Mouse (Mus musculus) kidney, embryonic 16.5 days (tissue): ENCODE results near the gene Srpk2. TPM values are rescaled to one million over a fixed set of nuclear protein-coding genes. Genes with fewer than 3 reads are reported as not detected.

Experiments used
- ATAC-seq: fragments of 200-750 bp; cut with Nextera tagmentation; 2 replicates; pipeline ENCODE4 v1.8.0; 2017; ENCODE audit warnings: moderate TSS enrichment; ENCODE audit not compliant: low FRiP score, low TSS enrichment
- H3K27ac ChIP-seq: fragments of 300-500 bp; sonication (generic); 2 replicates; pipeline ENCODE4 v1.5.1; 2014; ENCODE audit warnings: low read length
- H3K27me3 ChIP-seq: fragments of 300-500 bp; sonication (generic); 2 replicates; pipeline ENCODE4 v1.6.1; 2014; ENCODE audit warnings: low read length, control low read depth, mixed read lengths; ENCODE audit not compliant: insufficient read depth
- H3K36me3 ChIP-seq: fragments of 300-500 bp; sonication (generic); 2 replicates; pipeline ENCODE4 v1.6.1; 2014; ENCODE audit warnings: low read length, control low read depth, mixed read lengths; ENCODE audit not compliant: insufficient read depth
- H3K4me1 ChIP-seq: fragments of 300-500 bp; sonication (generic); 2 replicates; pipeline ENCODE4 v1.6.1; 2014; ENCODE audit warnings: low read length, control low read depth, mixed read lengths; ENCODE audit not compliant: insufficient read depth
- H3K4me2 ChIP-seq: fragments of 300-500 bp; sonication (generic); replicated peaks from 2 replicates; pipeline ENCODE4 v1.6.1; 2014; ENCODE audit warnings: low read depth, low read length
- H3K4me3 ChIP-seq: fragments of 300-500 bp; sonication (generic); 2 replicates; pipeline ENCODE4 v1.5.1; 2014; ENCODE audit warnings: mild to moderate bottlenecking, low read length
- H3K9ac ChIP-seq: fragments of 300-500 bp; sonication (generic); replicated peaks from 2 replicates; pipeline ENCODE4 v1.6.1; 2014; ENCODE audit warnings: low read length
- H3K9me3 ChIP-seq: fragments of 300-500 bp; sonication (generic); 2 replicates; pipeline ENCODE4 v1.6.1; 2016; ENCODE audit warnings: low read length, control low read depth
- WGBS: fragments of 180-500 bp; shearing (Covaris S2); extraction: QIAGEN DNeasy Blood & Tissue Kit; methylation state at CpG from one replicate; pipeline ENCODE4 v1.1.7; 2014; 5-methylcytosine and 5-hydroxymethylcytosine counted together
- polyA plus RNA-seq: library from polyadenylated mRNA; unstranded; fragments of >200 nt; fragmentation: Nextera tagmentation; extraction: Ambion mirVana; gene quantifications from 2 replicates; pipeline ENCODE4 v1.2.1, GENCODE M21; 2015

Srpk2 gene
- polyA plus RNA-seq, 1 experiment from 2014 or later, result 40.4 TPM

- 19% methylated on average over 5 of the region's 5 CpGs for WGBS
- peaks cover 3% of the 10 kb centered on the region; the same call in 1 of the 2 replicates for H3K4me1 ChIP-seq
- peak; percentile 55; the same call in 1 of the 2 replicates for ATAC-seq
These were observed 67.4 kb downstream of the Srpk2 start for GRCm38 (mm10) chr5:23617104-23617415.

GRCm38 (mm10) chr5:23616270-23617103 lies 67.9 kb downstream of the Srpk2 start:
- H3K4me3 ChIP-seq, result peak overlapping the region; percentile 59
- 0 out of 2 replicates have a peak, but pooled peaks cover 3% of the 10 kb centered on the region for H3K36me3 ChIP-seq
- peak overlapping the region; percentile 87 for H3K27ac ChIP-seq
- 5% methylated on average over 11 of the region's 11 CpGs for WGBS
- peak overlapping the region; percentile 59 for H3K4me2 ChIP-seq
- ATAC-seq, result peak; percentile 92; the same call in 1 of the 2 replicates
- no peaks in the 10 kb centered on the region for H3K9me3 ChIP-seq
- H3K9ac ChIP-seq, result peak overlapping the region; percentile 66
- peaks cover 3% of the 10 kb centered on the region; the same call in 1 of the 2 replicates for H3K4me1 ChIP-seq
- H3K27me3 ChIP-seq, result no peaks in the 10 kb centered on the region

More at GRCm38 (mm10) chr5:23617104-23617415, 67.4 kb downstream of the Srpk2 start:
- H3K27me3 ChIP-seq, result no peaks in the 10 kb centered on the region
- H3K4me3 ChIP-seq, result peak overlapping the region; percentile 59
- no peaks in the 10 kb centered on the region for H3K36me3 ChIP-seq
- H3K4me2 ChIP-seq, result peak overlapping the region; percentile 59
- peak overlapping the region; percentile 61 for H3K9ac ChIP-seq
- no peaks in the 10 kb centered on the region for H3K9me3 ChIP-seq
- peak overlapping the region; percentile 82 for H3K27ac ChIP-seq

GRCm38 (mm10) chr5:23615586-23616269 lies 68.7 kb downstream of the Srpk2 start:
- ATAC-seq, result no peak
- 32% methylated on average over 5 of the region's 5 CpGs for WGBS

GRCm38 (mm10) chr5:23612856-23613255 lies 71.6 kb downstream of the Srpk2 start:
- H3K4me2 ChIP-seq, result no peak overlapping the region
- H3K9me3 ChIP-seq, result no peaks in the 10 kb centered on the region
- no peak overlapping the region for H3K4me3 ChIP-seq
- ATAC-seq, result no peak
- no peaks in the 10 kb centered on the region for H3K27me3 ChIP-seq
- H3K27ac ChIP-seq, result no peak overlapping the region
- peaks cover 3% of the 10 kb centered on the region; the same call in 1 of the 2 replicates for H3K4me1 ChIP-seq
- no peak overlapping the region for H3K9ac ChIP-seq
- 0 out of 2 replicates have a peak, but pooled peaks cover 3% of the 10 kb centered on the region for H3K36me3 ChIP-seq
- WGBS, result 80% methylated on average over 3 of the region's 3 CpGs

More at GRCm38 (mm10) chr5:23615586-23616269, 68.7 kb downstream of the Srpk2 start:
- Histone ChIP-seq H3K36me3 (0 out of 2 replicates have a peak, but pooled peaks cover 3% of the 10 kb centered on the region), H3K9me3 (no peaks in the 10 kb centered on the region), H3K4me1 (peaks cover 3% of the 10 kb centered on the region; the same call in 1 of the 2 replicates), H3K27me3 (no peaks in the 10 kb centered on the region), H3K27ac (peak overlapping the region; percentile 87), H3K9ac (peak overlapping the region; percentile 66), H3K4me3 (peak overlapping the region; percentile 59), H3K4me2 (peak overlapping the region; percentile 59)

- no peak overlapping the region for H3K4me3 ChIP-seq
- H3K4me1 ChIP-seq, result peaks cover 16% of the 10 kb centered on the region
- ATAC-seq, result no peak
- H3K36me3 ChIP-seq, result 0 out of 2 replicates have a peak, but pooled peaks cover 3% of the 10 kb centered on the region
- H3K27ac ChIP-seq, result no peak overlapping the region
- H3K9me3 ChIP-seq, result no peaks in the 10 kb centered on the region
- H3K4me2 ChIP-seq, result no peak overlapping the region
- WGBS, result 76% methylated on average over 7 of the region's 7 CpGs
- H3K9ac ChIP-seq, result no peak overlapping the region
- no peaks in the 10 kb centered on the region for H3K27me3 ChIP-seq
These were observed 80.2 kb downstream of the Srpk2 start for GRCm38 (mm10) chr5:23604036-23604705.

GRCm38 (mm10) chr5:23599750-23600537 lies 84.5 kb downstream of the Srpk2 start:
- Histone ChIP-seq H3K9ac (no peak overlapping the region), H3K4me1 (peaks cover 26% of the 10 kb centered on the region), H3K27me3 (no peaks in the 10 kb centered on the region), H3K4me3 (no peak overlapping the region), H3K4me2 (no peak overlapping the region), H3K36me3 (0 out of 2 replicates have a peak, but pooled peaks cover 3% of the 10 kb centered on the region), H3K9me3 (no peaks in the 10 kb centered on the region), H3K27ac (no peak overlapping the region)
- WGBS, result 78% methylated on average over 5 of the region's 5 CpGs
- ATAC-seq, result no peak

- Histone ChIP-seq H3K4me1 (peaks cover 26% of the 10 kb centered on the region), H3K9ac (no peak overlapping the region), H3K4me3 (no peak overlapping the region), H3K27me3 (no peaks in the 10 kb centered on the region), H3K9me3 (no peaks in the 10 kb centered on the region), H3K27ac (no peak overlapping the region), H3K4me2 (no peak overlapping the region), H3K36me3 (0 out of 2 replicates have a peak, but pooled peaks cover 3% of the 10 kb centered on the region)
- no peak for ATAC-seq
- WGBS, result 46% methylated on average over 3 of the region's 3 CpGs
These were observed 85.2 kb downstream of the Srpk2 start for GRCm38 (mm10) chr5:23599171-23599570.

- 33% methylated on average over 12 of the region's 12 CpGs for WGBS
- peak overlapping the region; percentile 66 for H3K27ac ChIP-seq
- H3K9ac ChIP-seq, result no peak overlapping the region
- 0 out of 2 replicates have a peak overlapping the region, but pooled peaks have one; percentile 13 for H3K4me2 ChIP-seq
- H3K36me3 ChIP-seq, result 0 out of 2 replicates have a peak, but pooled peaks cover 3% of the 10 kb centered on the region
- ATAC-seq, result no peak
- H3K9me3 ChIP-seq, result no peaks in the 10 kb centered on the region
- H3K27me3 ChIP-seq, result no peaks in the 10 kb centered on the region
- peaks cover 26% of the 10 kb centered on the region for H3K4me1 ChIP-seq
- H3K4me3 ChIP-seq, result no peak overlapping the region
These were observed 85.9 kb downstream of the Srpk2 start for GRCm38 (mm10) chr5:23598491-23598890.

GRCm38 (mm10) chr5:23597999-23598398 lies 86.4 kb downstream of the Srpk2 start:
- Histone ChIP-seq H3K4me2 (no peak overlapping the region), H3K36me3 (0 out of 2 replicates have a peak, but pooled peaks cover 3% of the 10 kb centered on the region), H3K9me3 (no peaks in the 10 kb centered on the region), H3K9ac (no peak overlapping the region), H3K27ac (peak overlapping the region; percentile 66), H3K4me3 (no peak overlapping the region), H3K27me3 (no peaks in the 10 kb centered on the region), H3K4me1 (peaks cover 26% of the 10 kb centered on the region)
- ATAC-seq, result 0 out of 2 replicates have a peak, but pooled peaks have one; percentile 44
- WGBS, result 15% methylated on average over 1 of the region's 1 CpGs
